Mouse (Mus musculus): ENCODE results near the gene Draxin. TPM values are rescaled to one million over a fixed set of nuclear protein-coding genes. Genes with fewer than 3 reads are reported as not detected.

The Draxin gene
- total and polyA plus RNA-seq, 2 experiments: not detected

GRCm38 (mm10) chr4:148158436-148159348, 28.2 kb upstream of the Draxin start:
- no peak for DNase-seq (ENCODE audit: extremely low read depth, low read depth, low spot score)
- no peak overlapping the region for H3K27ac ChIP-seq (replicated peaks; ENCODE audit: insufficient read depth, low read depth, low read length)
- H3K4me1 ChIP-seq (ENCODE audit: control insufficient read depth, insufficient read depth, low read length): peaks cover 10% of the 10 kb centered on the region; the same call in 1 of the 2 replicates
- no peak overlapping the region for H3K9ac ChIP-seq (ENCODE audit: low read depth, low read length)
- peaks cover 6% of the 10 kb centered on the region; the same call in 1 of the 2 replicates for H3K27me3 ChIP-seq (ENCODE audit: control insufficient read depth, insufficient read depth, low read length)
- 68% methylated on average over 27 of the region's 27 CpGs for WGBS
- H3K4me3 ChIP-seq (ENCODE audit: insufficient read depth, low read depth, low read length): 0 out of 2 replicates have a peak overlapping the region, but pooled peaks have one; percentile 9
- no peaks in the 10 kb centered on the region for H3K79me2 ChIP-seq (ENCODE audit: control insufficient read depth, insufficient read depth, low read length)
- no peaks in the 10 kb centered on the region for H3K36me3 ChIP-seq (ENCODE audit: control insufficient read depth, insufficient read depth, low read length)
- TF ChIP-seq CTCF (IDR thresholded peaks at IDR 0.05; ENCODE audit: low read depth, low read length) (no peak), POLR2A (IDR thresholded peaks at IDR 0.05; ENCODE audit: extremely low read depth, insufficient read depth, low read length) (no peak)

DNA sequence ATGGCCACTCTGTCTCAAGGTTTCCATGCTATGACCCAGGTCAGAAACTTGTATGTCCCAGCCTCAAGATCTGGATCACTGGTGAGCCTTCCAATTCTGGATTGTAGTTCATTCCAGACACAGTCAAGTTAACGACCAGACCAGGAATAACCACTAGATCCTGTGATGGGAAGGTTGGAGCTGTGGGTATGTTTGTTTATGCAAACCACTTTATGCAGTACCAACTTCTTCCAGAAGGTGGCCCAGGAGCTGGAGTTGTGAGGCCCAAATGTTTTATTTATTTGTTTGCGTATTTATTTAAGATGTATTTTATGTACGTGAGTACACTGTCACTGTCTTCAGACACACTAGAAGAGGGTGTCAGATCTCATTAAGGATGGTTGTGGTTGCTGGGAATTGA, 24.5 kb upstream of the Draxin start:
- Histone ChIP-seq H3K27me3 (ENCODE audit: control insufficient read depth, insufficient read depth, low read length) (no peaks in the 10 kb centered on the region), H3K9ac (ENCODE audit: low read depth, low read length) (no peak overlapping the region), H3K27ac (replicated peaks; ENCODE audit: insufficient read depth, low read depth, low read length) (no peak overlapping the region), H3K4me3 (ENCODE audit: insufficient read depth, low read depth, low read length) (no peak overlapping the region), H3K79me2 (ENCODE audit: control insufficient read depth, insufficient read depth, low read length) (no peaks in the 10 kb centered on the region), H3K36me3 (ENCODE audit: control insufficient read depth, insufficient read depth, low read length) (no peaks in the 10 kb centered on the region), H3K4me1 (ENCODE audit: control insufficient read depth, insufficient read depth, low read length) (peaks cover 13% of the 10 kb centered on the region)
- WGBS: 49% methylated on average over 3 of the region's 3 CpGs
- DNase-seq (ENCODE audit: extremely low read depth, low read depth, low spot score): peak; percentile 38
- TF ChIP-seq POLR2A (IDR thresholded peaks at IDR 0.05; ENCODE audit: extremely low read depth, insufficient read depth, low read length): no peak
- TF ChIP-seq CTCF (IDR thresholded peaks at IDR 0.05; ENCODE audit: low read depth, low read length): peak; percentile 38; the same call in 1 of the 2 replicates

DNA sequence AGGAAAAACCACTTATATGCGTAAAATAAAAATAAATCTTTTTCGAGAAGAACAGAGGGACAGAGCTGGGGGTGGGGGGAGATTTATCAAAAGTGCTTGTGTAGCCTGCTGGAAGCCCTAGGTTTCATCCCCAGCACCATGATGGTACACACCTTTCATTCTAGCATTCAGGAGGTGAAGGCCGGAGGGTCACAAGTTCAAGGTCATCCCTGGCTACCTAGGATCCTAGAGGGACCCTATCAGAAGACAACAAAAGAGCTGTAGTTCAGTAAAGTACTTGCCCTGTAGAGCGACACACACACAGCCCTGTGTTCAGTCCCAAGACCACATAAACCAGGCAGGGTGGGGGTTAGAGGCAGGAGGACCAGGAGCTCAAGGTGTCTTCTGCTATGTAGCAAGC, 23.5 kb upstream of the Draxin start:
- Histone ChIP-seq H3K4me3 (ENCODE audit: insufficient read depth, low read depth, low read length) (no peak overlapping the region), H3K27ac (replicated peaks; ENCODE audit: insufficient read depth, low read depth, low read length) (no peak overlapping the region), H3K79me2 (ENCODE audit: control insufficient read depth, insufficient read depth, low read length) (no peaks in the 10 kb centered on the region), H3K36me3 (ENCODE audit: control insufficient read depth, insufficient read depth, low read length) (no peaks in the 10 kb centered on the region), H3K9ac (ENCODE audit: low read depth, low read length) (no peak overlapping the region), H3K4me1 (ENCODE audit: control insufficient read depth, insufficient read depth, low read length) (peaks cover 13% of the 10 kb centered on the region), H3K27me3 (ENCODE audit: control insufficient read depth, insufficient read depth, low read length) (no peaks in the 10 kb centered on the region)
- 91% methylated on average over 4 of the region's 4 CpGs for WGBS
- DNase-seq (ENCODE audit: extremely low read depth, low read depth, low spot score): no peak
- no peak for TF ChIP-seq POLR2A (IDR thresholded peaks at IDR 0.05; ENCODE audit: extremely low read depth, insufficient read depth, low read length)
- no peak for TF ChIP-seq CTCF (IDR thresholded peaks at IDR 0.05; ENCODE audit: low read depth, low read length)

GRCm38 (mm10) chr4:148152547-148152946, 22.0 kb upstream of the Draxin start:
- TF ChIP-seq POLR2A (IDR thresholded peaks at IDR 0.05; ENCODE audit: extremely low read depth, insufficient read depth, low read length) (no peak), CTCF (IDR thresholded peaks at IDR 0.05; ENCODE audit: low read depth, low read length) (no peak)
- Histone ChIP-seq H3K79me2 (ENCODE audit: control insufficient read depth, insufficient read depth, low read length) (no peaks in the 10 kb centered on the region), H3K4me1 (ENCODE audit: control insufficient read depth, insufficient read depth, low read length) (peaks cover 14% of the 10 kb centered on the region), H3K36me3 (ENCODE audit: control insufficient read depth, insufficient read depth, low read length) (no peaks in the 10 kb centered on the region), H3K9ac (ENCODE audit: low read depth, low read length) (no peak overlapping the region), H3K27ac (replicated peaks; ENCODE audit: insufficient read depth, low read depth, low read length) (no peak overlapping the region), H3K27me3 (ENCODE audit: control insufficient read depth, insufficient read depth, low read length) (no peaks in the 10 kb centered on the region), H3K4me3 (ENCODE audit: insufficient read depth, low read depth, low read length) (no peak overlapping the region)
- 94% methylated on average over 5 of the region's 5 CpGs for WGBS
- no peak for DNase-seq (ENCODE audit: extremely low read depth, low read depth, low spot score)

GRCm38 (mm10) chr4:148151267-148152168, 21.0 kb upstream of the Draxin start, which contains the start of gene Fbxo6:
Gene Fbxo6, minus strand, starts transcription at chr4:148152140.
- Histone ChIP-seq H3K4me1 (ENCODE audit: control insufficient read depth, insufficient read depth, low read length) (peaks cover 18% of the 10 kb centered on the region), H3K36me3 (ENCODE audit: control insufficient read depth, insufficient read depth, low read length) (no peaks in the 10 kb centered on the region), H3K27ac (replicated peaks; ENCODE audit: insufficient read depth, low read depth, low read length) (peak within 1 kb of the TSS; percentile 99), H3K27me3 (ENCODE audit: control insufficient read depth, insufficient read depth, low read length) (no peaks in the 10 kb centered on the region), H3K79me2 (ENCODE audit: control insufficient read depth, insufficient read depth, low read length) (no peaks in the 10 kb centered on the region), H3K4me3 (ENCODE audit: insufficient read depth, low read depth, low read length) (peak within 1 kb of the TSS; percentile 90), H3K9ac (ENCODE audit: low read depth, low read length) (peak within 1 kb of the TSS; percentile 91)
- WGBS: 1% methylated on average over 64 of the region's 67 CpGs
- TF ChIP-seq CTCF (IDR thresholded peaks at IDR 0.05; ENCODE audit: low read depth, low read length) (peak; percentile 80), POLR2A (IDR thresholded peaks at IDR 0.05; ENCODE audit: extremely low read depth, insufficient read depth, low read length) (no peak)
- DNase-seq (ENCODE audit: extremely low read depth, low read depth, low spot score): peak; percentile 71
